Mouse (Mus musculus) erythroblast, adult 5-6 weeks (primary cell): Measurements from ENCODE around the gene Podxl2. TPM values are rescaled to one million over a fixed set of nuclear protein-coding genes. Genes with fewer than 3 reads are reported as not detected.
A peak's percentile ranks its signal among the peaks of the same experiment; 100 is the strongest.

Experiments used
- ATAC-seq: replicated peaks from 2 replicates; pipeline ENCODE4 v1.8.0; 2016; ENCODE audit warnings: moderate number of reproducible peaks, mild to moderate bottlenecking, moderate TSS enrichment, inconsistent platforms; ENCODE audit not compliant: poor library complexity, low FRiP score, severe bottlenecking
- total RNA-seq, 2 experiments: library from RNA; stranded (forward) in 1 of 2; stranded (reverse) in 1 of 2; fragments of 150-400 nt in 1 of 2; fragments of 200-764, 138-1000 nt in 1 of 2; gene quantifications; 2 replicates each; pipeline versions ENCODE4 v1.2.3 to v1.2.4; 2015 to 2017; ENCODE audit warnings: low replicate concordance in 2 of 2

The Podxl2 gene
- total RNA-seq, 2 experiments from 2014 or later = not detected

DNA sequence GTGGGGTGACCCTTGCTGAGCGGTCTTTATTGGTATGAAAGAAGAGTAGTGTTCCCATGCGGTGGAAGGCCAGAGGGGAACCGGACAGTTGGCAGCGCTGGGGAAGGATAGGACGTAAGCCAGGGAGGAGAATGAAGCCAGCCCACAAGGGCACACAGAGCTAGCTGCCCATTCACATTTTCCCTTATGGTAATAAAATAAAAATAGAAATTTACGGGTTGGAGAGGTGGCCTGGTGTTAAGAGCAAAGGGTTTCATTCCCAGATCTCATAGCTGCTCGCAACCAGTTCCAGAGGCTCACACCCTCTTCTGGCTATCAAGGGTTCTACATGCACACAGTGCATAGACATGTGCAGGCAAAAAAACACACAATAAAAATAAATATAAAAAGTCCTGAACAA lies 24.8 kb downstream of the Podxl2 start:
- no peak for ATAC-seq

DNA sequence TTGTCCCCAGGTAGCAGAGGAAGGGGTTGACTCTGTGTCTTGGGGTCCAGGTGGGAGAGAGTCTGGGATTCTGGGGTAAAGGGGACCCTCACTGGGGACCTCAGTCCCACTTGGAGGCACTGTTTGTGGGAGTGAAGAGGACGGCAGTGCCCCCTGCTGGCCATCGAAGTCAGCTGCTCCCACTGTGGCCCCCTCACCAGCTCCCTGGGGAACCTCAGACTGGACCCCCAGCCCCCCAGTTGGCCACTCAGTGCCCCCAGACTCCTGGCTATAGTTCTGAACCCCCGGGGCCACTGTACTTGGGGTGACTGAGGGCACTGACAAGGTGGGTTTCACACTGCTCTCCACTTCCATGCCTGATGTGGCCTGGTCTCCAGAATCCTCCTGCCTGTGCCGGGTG lies 25.6 kb downstream of the Podxl2 start:
- peak; percentile 67 for ATAC-seq

- no peak for ATAC-seq
Observed at GRCm38 (mm10) chr6:88847571-88847970, 27.3 kb downstream of the Podxl2 start.

DNA sequence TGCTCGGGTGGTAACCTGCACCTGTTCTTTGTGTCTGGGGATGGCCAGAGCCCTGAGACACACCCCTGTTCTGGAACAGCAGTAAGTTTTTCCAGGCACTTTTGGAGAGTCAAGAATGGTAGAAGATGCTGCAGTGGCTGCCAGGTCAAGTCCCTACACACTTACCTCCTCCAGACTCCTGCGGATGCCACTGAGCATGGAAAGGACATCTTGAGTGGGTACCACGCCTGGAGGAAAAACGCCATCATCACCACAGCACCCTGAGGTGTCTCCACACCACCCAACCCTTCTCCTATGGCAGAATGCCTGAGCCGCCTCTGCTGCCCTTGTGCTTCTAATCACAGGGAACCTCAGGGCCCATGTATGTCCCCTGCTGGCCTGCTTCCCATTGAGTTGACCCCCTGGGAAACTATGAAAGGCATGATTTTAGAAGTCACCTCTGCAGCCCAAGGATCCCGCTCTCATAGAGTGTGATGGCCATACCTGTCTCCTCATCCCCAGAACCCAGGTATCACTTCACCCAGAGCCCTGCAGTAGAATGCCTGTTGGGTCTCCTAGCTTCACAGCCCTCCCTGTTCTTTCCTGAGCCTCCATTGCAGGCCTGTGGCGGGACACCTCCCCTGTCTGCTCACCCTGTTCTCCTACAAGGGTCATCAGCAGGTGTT lies 29.8 kb downstream of the Podxl2 start:
- no peak for ATAC-seq

GRCm38 (mm10) chr6:88843781-88844725 lies 30.8 kb downstream of the Podxl2 start:
- ATAC-seq = no peak

GRCm38 (mm10) chr6:88843241-88843640 lies 31.6 kb downstream of the Podxl2 start:
- ATAC-seq = no peak

GRCm38 (mm10) chr6:88842731-88843151 lies 32.1 kb downstream of the Podxl2 start:
- ATAC-seq = no peak

DNA sequence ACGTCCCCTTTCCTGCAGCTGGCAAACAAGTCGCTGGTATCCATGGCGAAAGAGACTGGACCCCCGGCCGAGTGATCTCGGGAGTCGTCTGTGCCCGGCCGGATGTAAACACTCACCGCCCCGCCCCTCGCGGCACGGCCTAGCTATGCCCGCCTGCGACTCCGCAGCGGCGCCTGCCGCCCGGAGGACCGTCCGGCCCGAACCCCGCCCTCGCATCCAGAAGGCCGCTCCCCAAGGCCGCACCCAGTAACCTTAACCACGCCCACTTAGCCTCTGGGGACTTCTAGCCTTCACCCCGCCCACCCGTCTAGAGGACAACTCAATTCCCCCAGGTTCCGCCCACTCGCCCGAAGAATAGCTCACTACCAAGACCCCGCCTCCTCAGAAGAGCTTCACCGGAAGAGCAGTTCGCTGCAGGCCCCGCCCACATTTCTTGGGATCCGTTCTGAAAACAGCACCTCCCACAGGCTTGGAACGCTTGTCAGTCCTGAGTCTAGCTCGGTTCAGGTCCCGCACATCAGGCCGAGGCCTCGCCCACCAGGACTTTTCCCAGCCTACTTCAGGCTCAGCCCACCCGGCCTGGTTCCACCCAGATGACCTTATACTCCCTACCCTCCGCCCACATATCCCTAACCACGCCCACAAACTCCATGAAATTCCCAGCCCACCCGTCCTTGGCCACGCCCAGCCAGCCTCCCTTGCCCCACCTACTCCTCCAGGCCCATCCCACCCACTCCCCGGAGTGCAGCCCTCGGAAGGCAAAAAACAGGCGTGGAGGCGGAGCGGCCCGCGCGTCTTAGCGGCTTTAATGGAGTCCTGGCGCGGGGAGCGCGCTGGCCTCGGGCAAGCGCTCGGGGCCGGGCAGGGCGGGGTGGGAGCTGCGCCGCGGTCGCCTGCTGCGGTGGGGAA lies 32.8 kb downstream of the Podxl2 start, which contains the start of gene Abtb1:
Gene Abtb1 (minus strand): TSS at position 204 of the 909 bp plus-strand sequence.
- peak; percentile 76 for ATAC-seq

- ATAC-seq = peak; percentile 40
Observed at GRCm38 (mm10) chr6:88841514-88841780, 33.4 kb downstream of the Podxl2 start.

- ATAC-seq = no peak
Observed at GRCm38 (mm10) chr6:88840791-88841513, 33.9 kb downstream of the Podxl2 start.

DNA sequence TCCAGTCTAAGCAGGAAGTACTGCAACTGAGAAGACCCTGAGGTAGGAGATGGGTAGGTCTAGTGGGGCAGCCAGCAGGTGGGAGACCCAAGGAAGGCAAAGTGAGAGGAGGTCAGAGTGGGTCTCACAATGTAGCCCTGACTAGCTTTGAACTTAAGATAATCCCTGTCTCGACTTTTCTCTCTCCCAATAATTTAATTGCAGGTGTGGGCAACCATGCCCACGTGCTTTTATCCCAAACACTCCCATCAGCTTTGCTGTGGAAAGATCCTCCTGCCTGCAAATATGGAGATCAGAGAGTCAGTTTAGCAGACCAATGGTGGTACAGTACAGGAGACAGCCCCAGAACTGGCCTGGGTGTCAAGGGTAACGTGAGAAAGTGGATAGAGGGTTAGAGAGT lies 34.6 kb downstream of the Podxl2 start:
- no peak for ATAC-seq

- no peak for ATAC-seq
Observed at GRCm38 (mm10) chr6:88839135-88839970, 35.5 kb downstream of the Podxl2 start.

DNA sequence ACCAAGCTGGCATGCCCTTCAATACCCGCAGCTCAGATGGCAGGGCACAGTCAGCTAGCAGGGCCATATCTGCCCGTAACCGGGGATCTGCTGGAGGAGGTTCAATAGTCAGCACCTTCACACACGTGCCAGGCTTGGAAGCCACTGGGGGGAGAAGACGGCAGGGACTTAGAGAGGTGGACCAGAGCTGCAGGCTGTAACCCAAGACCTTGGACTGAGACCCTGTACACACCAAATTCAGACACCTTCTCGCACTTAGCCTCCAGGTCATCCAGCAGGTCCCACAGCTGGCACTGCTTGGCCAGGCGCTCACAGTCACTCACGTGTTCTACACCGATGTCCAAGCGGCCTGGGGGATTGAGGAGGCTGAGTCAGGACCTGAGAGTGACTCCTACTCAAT lies 36.2 kb downstream of the Podxl2 start:
- ATAC-seq = no peak

DNA sequence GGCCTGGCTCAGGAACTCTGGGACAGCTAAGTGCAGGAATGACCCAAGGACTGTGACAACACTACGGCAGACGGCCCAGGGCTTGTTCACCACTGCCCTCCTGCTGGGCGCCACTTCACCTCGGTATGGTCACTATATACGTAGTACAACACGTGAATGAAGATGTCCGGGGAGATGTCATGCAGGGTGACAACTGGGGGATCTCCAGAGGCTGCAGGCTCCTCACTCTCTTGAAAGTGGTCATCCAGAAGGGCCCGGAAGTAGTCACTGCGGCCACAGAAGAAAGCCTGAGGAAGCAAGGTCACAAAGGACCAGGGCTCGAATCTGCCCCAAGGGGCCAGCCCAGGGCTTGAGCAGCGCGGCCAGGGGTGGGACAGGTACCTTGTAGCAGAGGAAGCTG lies 36.8 kb downstream of the Podxl2 start:
- no peak for ATAC-seq

DNA sequence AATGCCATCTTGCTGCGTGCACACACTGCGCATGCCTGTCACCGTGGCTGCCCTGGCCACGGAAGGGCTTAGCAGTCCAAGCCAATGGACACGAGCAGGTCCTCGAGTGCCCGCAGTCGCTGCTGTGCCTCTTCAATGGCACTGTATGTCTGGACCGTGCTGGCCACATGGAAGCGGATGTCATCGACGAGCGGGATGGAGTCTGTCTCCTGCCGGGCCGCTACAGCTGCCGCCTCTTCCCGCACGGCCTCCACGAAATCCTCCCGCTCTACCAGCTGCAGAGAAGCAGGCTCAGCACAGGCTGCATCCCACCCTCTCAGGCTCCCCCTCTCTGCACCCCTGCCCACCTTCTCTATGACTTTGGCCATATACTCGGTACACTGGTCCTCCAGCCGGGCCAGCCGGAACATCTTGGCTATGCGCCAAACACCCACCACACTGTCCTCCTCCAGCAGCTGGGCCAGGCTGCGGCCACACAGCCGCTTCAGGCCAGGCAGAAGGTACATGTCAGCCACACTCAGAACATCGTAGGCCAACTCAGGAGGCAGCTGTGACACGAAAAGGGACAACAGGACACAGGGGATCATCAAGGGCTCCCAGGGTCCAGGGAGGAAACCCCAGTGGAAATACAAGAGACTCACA lies 38.5 kb downstream of the Podxl2 start:
- no peak for ATAC-seq

DNA sequence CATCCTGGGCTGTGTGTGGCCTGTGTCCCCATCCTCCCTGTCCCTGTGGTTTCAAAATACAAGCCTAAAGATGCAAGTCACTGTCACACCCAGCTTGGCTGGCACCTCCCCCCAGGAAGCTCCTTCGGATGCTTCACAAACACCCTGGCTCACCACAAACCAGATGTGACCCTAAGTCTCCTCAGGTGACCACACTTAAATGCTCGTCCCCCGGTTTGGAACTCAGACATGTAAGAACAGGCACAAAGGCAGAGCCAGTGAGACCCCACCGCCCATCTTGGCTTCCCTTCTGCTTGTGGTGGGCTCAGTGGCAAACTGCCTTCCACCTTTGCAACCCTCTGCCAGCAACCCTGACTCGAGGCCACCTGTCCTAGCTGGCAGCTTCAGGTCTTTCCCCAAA lies 39.8 kb downstream of the Podxl2 start:
- peak; percentile 84 for ATAC-seq

- ATAC-seq = 0 out of 2 replicates have a peak, but pooled peaks have one; percentile 5
Observed at GRCm38 (mm10) chr6:88833340-88834140, 41.3 kb downstream of the Podxl2 start.
